Mouse (Mus musculus) CH12.LX (cell line): Measurements from ENCODE around the gene Rhobtb3.

ENCODE experiments used
- BHLHE40 ChIP-seq: IDR thresholded peaks from 2 replicates; pipeline ENCODE4 v1.6.1; 2011; ENCODE audit warnings: mild to moderate bottlenecking, low read depth, low read length, improper control_type of control experiment
- CHD2 ChIP-seq: IDR thresholded peaks from 2 replicates; pipeline ENCODE4 v1.6.1; 2011; ENCODE audit warnings: low read length, improper control_type of control experiment
- CTCF ChIP-seq, 2 experiments: IDR thresholded peaks in 1 of 2; conservative IDR thresholded peaks in 1 of 2; 2 replicates each; pipeline ENCODE4 v1.5.1; 2011 to 2012; ENCODE audit warnings: low read depth in 2 of 2, low read length in 2 of 2, improper control_type of control experiment in 1 of 2, inconsistent platforms in 1 of 2, mild to moderate bottlenecking in 1 of 2, moderate library complexity in 1 of 2
- E2F4 ChIP-seq: IDR thresholded peaks from 2 replicates; pipeline ENCODE4 v1.6.1; 2011; ENCODE audit warnings: low read depth, low read length, improper control_type of control experiment; ENCODE audit not compliant: insufficient replicate concordance
- MAFK ChIP-seq: IDR thresholded peaks from 2 replicates; pipeline ENCODE4 v1.6.1; 2011; ENCODE audit warnings: low read length, improper control_type of control experiment; ENCODE audit not compliant: insufficient replicate concordance
- POLR2A ChIP-seq: IDR thresholded peaks from 2 replicates; pipeline ENCODE4 v1.6.1; 2011; ENCODE audit warnings: low read depth, mild to moderate bottlenecking, improper control_type of control experiment, low read length
- ZKSCAN1 ChIP-seq: IDR thresholded peaks from 2 replicates; pipeline ENCODE4 v1.6.1; 2012; ENCODE audit warnings: low read depth, inconsistent platforms, low read length, improper control_type of control experiment, borderline replicate concordance

DNA sequence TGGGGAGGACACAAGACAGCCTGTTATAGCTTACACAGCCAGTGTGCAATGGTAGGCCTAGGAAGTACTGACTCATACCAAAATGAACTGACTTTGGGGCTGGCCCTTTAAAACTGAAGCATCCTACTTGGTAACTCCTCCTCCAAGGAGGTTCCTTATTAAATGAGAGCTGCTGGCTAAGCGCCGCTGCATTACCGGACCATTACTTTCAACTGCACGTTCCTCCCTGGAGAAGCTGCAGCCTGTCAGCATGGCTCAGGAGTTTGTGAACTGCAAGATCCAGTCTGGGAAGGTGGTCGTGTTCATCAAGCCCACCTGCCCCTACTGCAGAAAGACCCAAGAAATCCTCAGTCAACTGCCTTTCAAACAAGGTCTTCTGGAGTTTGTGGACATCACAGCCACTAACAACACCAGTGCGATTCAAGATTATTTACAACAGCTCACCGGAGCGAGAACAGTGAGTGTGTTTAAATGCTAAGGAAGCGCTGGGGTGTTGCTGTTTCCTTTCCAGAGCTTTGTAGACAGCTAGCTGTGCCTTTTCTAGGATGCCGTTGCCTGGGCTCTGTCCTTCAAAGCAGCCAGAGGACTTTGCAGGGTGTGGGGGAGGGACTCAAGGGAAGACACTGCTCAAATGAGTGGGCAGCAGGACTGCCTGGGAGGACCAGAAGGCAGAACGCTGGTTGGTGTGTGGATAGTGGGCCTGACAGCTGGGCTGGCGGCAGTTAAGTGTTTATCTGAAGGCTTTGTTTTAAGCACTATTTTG, 103.8 kb downstream of the Rhobtb3 start, which contains the start of gene Glrx:
- no peak for TF ChIP-seq CTCF (conservative IDR thresholded peaks at IDR 0.05 in 1 of 2, IDR thresholded peaks at IDR 0.05 in 1 of 2; ENCODE audit: low read depth in 2 of 2, low read length in 2 of 2)
- no peak for TF ChIP-seq ZKSCAN1
- peak; percentile 87 for TF ChIP-seq POLR2A
- no peak for TF ChIP-seq E2F4
- no peak for TF ChIP-seq CHD2
- no peak; the same call in 1 of the 2 replicates for TF ChIP-seq BHLHE40
- no peak for TF ChIP-seq MAFK
